Mouse (Mus musculus) left cerebral cortex, postnatal 4 days (tissue): ENCODE measurements around the gene Mef2d. TPM values are rescaled to one million over a fixed set of nuclear protein-coding genes. Genes with fewer than 3 reads are reported as not detected.
A peak's percentile ranks its signal among the peaks of the same experiment; 100 is the strongest.

ENCODE experiments used
- DNase-seq: peaks from one replicate; pipeline ENCODE4 v3.0.0-alpha.2; 2022
- intact Hi-C: fragments of 180-260 bp; cut with DNase I; formaldehyde crosslinking; loops from one replicate; pipeline ENCODE4 v1.15.1; 2025
- total RNA-seq, 2 experiments: library from RNA; stranded (reverse); gene quantifications; 2 replicates each; pipeline ENCODE4 v1.2.3; 2021

The Mef2d gene
- total RNA-seq, 2 experiments from 2014 or later = 113 to 121 TPM

GRCm38 (mm10) chr3:88148776-88149509 is 6.8 kb downstream of the Mef2d start:
- DNase-seq = peak; percentile 70
- intact Hi-C loops = no loop called here

- intact Hi-C loops = no loop called here
- no peak for DNase-seq
These were observed 7.4 kb downstream of the Mef2d start for GRCm38 (mm10) chr3:88149510-88149974.

- intact Hi-C loops = no loop called here
- DNase-seq = peak; percentile 84
These were observed 8.2 kb downstream of the Mef2d start for GRCm38 (mm10) chr3:88150061-88150998.

- intact Hi-C loops = no loop called here
- DNase-seq = no peak
These were observed 8.8 kb downstream of the Mef2d start for GRCm38 (mm10) chr3:88150999-88151364.

GRCm38 (mm10) chr3:88152056-88152455 is 9.9 kb downstream of the Mef2d start:
- peak; percentile 84 for DNase-seq
- intact Hi-C loops = no loop called here

GRCm38 (mm10) chr3:88153290-88154011 is 11.3 kb downstream of the Mef2d start:
- DNase-seq = no peak
- intact Hi-C loops = no loop called here

GRCm38 (mm10) chr3:88154236-88154635 is 12.1 kb downstream of the Mef2d start:
- DNase-seq = no peak
- intact Hi-C loops = no loop called here

GRCm38 (mm10) chr3:88156817-88157216 is 14.6 kb downstream of the Mef2d start:
- intact Hi-C loops = no loop called here
- DNase-seq = no peak

- intact Hi-C loops = no loop called here
- DNase-seq = peak; percentile 70
These were observed 15.8 kb downstream of the Mef2d start for GRCm38 (mm10) chr3:88157771-88158597.

- no peak for DNase-seq
- intact Hi-C loops = no loop called here
These were observed 16.8 kb downstream of the Mef2d start for GRCm38 (mm10) chr3:88158991-88159390.

- intact Hi-C loops = no loop called here
These were observed 18.7 kb downstream of the Mef2d start for GRCm38 (mm10) chr3:88160856-88161255.

GRCm38 (mm10) chr3:88162259-88162658 is 20.1 kb downstream of the Mef2d start:
- DNase-seq = peak; percentile 66

More at GRCm38 (mm10) chr3:88160856-88161255, 18.7 kb downstream of the Mef2d start:
- DNase-seq = no peak

GRCm38 (mm10) chr3:88162811-88163210 is 20.6 kb downstream of the Mef2d start:
- no peak for DNase-seq
- intact Hi-C loops = no loop called here

More at GRCm38 (mm10) chr3:88162259-88162658, 20.1 kb downstream of the Mef2d start:
- intact Hi-C loops = no loop called here

GRCm38 (mm10) chr3:88163847-88164246 is 21.7 kb downstream of the Mef2d start:
- DNase-seq = no peak
- intact Hi-C loops = no loop called here

- no peak for DNase-seq
- intact Hi-C loops = no loop called here
These were observed 22.1 kb downstream of the Mef2d start for GRCm38 (mm10) chr3:88164263-88164662.

GRCm38 (mm10) chr3:88166056-88166455 is 23.9 kb downstream of the Mef2d start:
- intact Hi-C loops = no loop called here
- DNase-seq = no peak

GRCm38 (mm10) chr3:88170361-88170760 is 28.2 kb downstream of the Mef2d start:
- intact Hi-C loops = loop anchor here (5.0 kb wide), 1 partner anchor 73 kb away; no protein-coding TSS in a partner anchor
- DNase-seq = no peak

- no peak for DNase-seq
- intact Hi-C loops = loop anchor here (5.0 kb wide), 1 partner anchor 75 kb away; no protein-coding TSS in a partner anchor
These were observed 30.3 kb downstream of the Mef2d start for GRCm38 (mm10) chr3:88172440-88172839.

- intact Hi-C loops = loop anchor here (5.0 kb wide), 1 partner anchor 76 kb away; no protein-coding TSS in a partner anchor
- peak; percentile 69 for DNase-seq
These were observed 31.2 kb downstream of the Mef2d start for GRCm38 (mm10) chr3:88173375-88173774.

- intact Hi-C loops = loop anchor here (5.0 kb wide), 1 partner anchor 78 kb away; no protein-coding TSS in a partner anchor
- DNase-seq = no peak
These were observed 32.7 kb downstream of the Mef2d start for GRCm38 (mm10) chr3:88174894-88175293.
